ENCODE assay signal across 9 mouse cellular contexts in genomic region chr2:32581450-32582095, GRCm38 (mm10). TPM values are rescaled to one million over a fixed set of nuclear protein-coding genes. Genes with fewer than 3 reads are reported as not detected.
DNase-seq lines count a peak whose midpoint lies in the region; ATAC-seq and TF ChIP-seq lines count a peak whose summit lies in the region.
"Had no signal": no experiment of that assay in that cellular context is flagged by ENCODE, and none has a peak within 500 bp of the region (broad histone marks: within the 10 kb centered on the region; RNA-seq: fewer than 3 reads in every experiment).

No protein-coding gene starts in this region.

- H3K27ac ChIP-seq in forebrain, embryonic 15.5 days (replicated peaks) = no peak overlapping the region
- H3K27ac ChIP-seq in kidney, embryonic 16.5 days (ENCODE audit: low read length) = no peak overlapping the region
- no peak overlapping the region for H3K27ac ChIP-seq in liver, embryonic 12.5 days

- peaks cover 47% of the 10 kb centered on the region for H3K27me3 ChIP-seq in G1E (ENCODE audit: insufficient read depth, low read length)
- no peaks in the 10 kb centered on the region for H3K27me3 ChIP-seq in forebrain, embryonic 15.5 days
- H3K27me3 ChIP-seq in kidney, embryonic 16.5 days (ENCODE audit: insufficient read depth, low read length) = peaks cover 16% of the 10 kb centered on the region
- peaks cover 52% of the 10 kb centered on the region for H3K27me3 ChIP-seq in liver, embryonic 12.5 days (replicated peaks)

- H3K4me3 ChIP-seq in G1E (ENCODE audit: low read depth, low read length) = no peak overlapping the region
- H3K4me3 ChIP-seq in forebrain, embryonic 15.5 days = peak overlapping the region; percentile 31
- H3K4me3 ChIP-seq in kidney, embryonic 16.5 days (ENCODE audit: low read length) = peak overlapping the region; percentile 27
- H3K4me3 ChIP-seq in liver, embryonic 12.5 days = 0 out of 2 replicates have a peak overlapping the region, but pooled peaks have one; percentile 12

- H3K36me3 ChIP-seq in G1E (replicated peaks) = peaks cover 1% of the 10 kb centered on the region
- no peaks in the 10 kb centered on the region for H3K36me3 ChIP-seq in forebrain, embryonic 15.5 days
- no peaks in the 10 kb centered on the region for H3K36me3 ChIP-seq in kidney, embryonic 16.5 days (ENCODE audit: insufficient read depth, low read length)
- H3K36me3 ChIP-seq in liver, embryonic 12.5 days = no peaks in the 10 kb centered on the region

- H3K4me2 ChIP-seq in forebrain, embryonic 15.5 days (replicated peaks) = peak overlapping the region; percentile 33
- peak overlapping the region; percentile 31 for H3K4me2 ChIP-seq in kidney, embryonic 16.5 days (replicated peaks; ENCODE audit: low read depth, low read length)
- H3K4me2 ChIP-seq in liver, embryonic 12.5 days = peak overlapping the region; percentile 42

- H3K9ac ChIP-seq in forebrain, embryonic 15.5 days (replicated peaks) = peak overlapping the region; percentile 15; the same call in 1 of the 2 replicates
- no peak overlapping the region for H3K9ac ChIP-seq in kidney, embryonic 16.5 days (replicated peaks; ENCODE audit: low read length)
- no peak overlapping the region for H3K9ac ChIP-seq in liver, embryonic 12.5 days

- peak; percentile 38 for DNase-seq in G1E (ENCODE audit: low spot score)
- peak; percentile 53 for DNase-seq in c-Kit-positive CD71-positive TER-119-negative erythroid progenitor cells, embryonic 14.5 days (ENCODE audit: low read depth)
- peak; percentile 24 for DNase-seq in naive thymus-derived CD4-positive, alpha-beta T cell, adult 2 months (ENCODE audit: low read depth)
- DNase-seq in urinary bladder, adult 2 months (ENCODE audit: low spot score) = no peak

- no peaks in the 10 kb centered on the region for H3K9me3 ChIP-seq in G1E (replicated peaks)
- no peaks in the 10 kb centered on the region for H3K9me3 ChIP-seq in forebrain, embryonic 15.5 days
- H3K9me3 ChIP-seq in kidney, embryonic 16.5 days (ENCODE audit: low read length) = no peaks in the 10 kb centered on the region
- no peaks in the 10 kb centered on the region for H3K9me3 ChIP-seq in liver, embryonic 12.5 days (replicated peaks)

- H3K4me1 ChIP-seq in G1E (ENCODE audit: insufficient read depth, low read depth, low read length) = peaks cover 30% of the 10 kb centered on the region
- peaks cover 10% of the 10 kb centered on the region for H3K4me1 ChIP-seq in forebrain, embryonic 15.5 days
- H3K4me1 ChIP-seq in kidney, embryonic 16.5 days (ENCODE audit: insufficient read depth, low read length) = 0 out of 2 replicates have a peak, but pooled peaks cover 7% of the 10 kb centered on the region
- peaks cover 26% of the 10 kb centered on the region for H3K4me1 ChIP-seq in liver, embryonic 12.5 days

- WGBS in forebrain, embryonic 15.5 days = 32% methylated on average over 19 of the region's 19 CpGs
- WGBS in kidney, embryonic 16.5 days = 39% methylated on average over 19 of the region's 19 CpGs
- WGBS in liver, embryonic 12.5 days (ENCODE audit: insufficient replicate concordance) = 36% methylated on average over 19 of the region's 19 CpGs

- no peak for ATAC-seq in G1E (ENCODE audit: extremely low read depth, insufficient number of reproducible peaks, low FRiP score, poor library complexity, severe bottlenecking)
- peak; percentile 65 for ATAC-seq in forebrain, embryonic 15.5 days (replicated peaks)
- ATAC-seq in kidney, embryonic 16.5 days (ENCODE audit: low FRiP score, low TSS enrichment) = peak; percentile 29; the same call in 1 of the 2 replicates
- ATAC-seq in liver, embryonic 12.5 days = no peak
- ATAC-seq in activated CD4-positive, CD25-positive, alpha-beta regulatory T cell, adult 4 months = no peak

- TF ChIP-seq CTCF in G1E (IDR thresholded peaks at IDR 0.05; ENCODE audit: low read depth, low read length) = no peak

RNA-seq across cellular contexts. Expression of gene St6galnac4, which starts 5.3 kb away (rescaled TPM):
- total RNA-seq in G1E (2014; fragmentation: Nextera tagmentation) (15.4 and 25.2 TPM in 2 replicates), G1E (2017) (6.7 and 8.1 TPM in 2 replicates)
- 20.8 and 24.4 TPM in 2 replicates for polyA plus RNA-seq in G1E (2012)
- 25.9 and 26.4 TPM in 2 replicates for polyA plus RNA-seq in forebrain, embryonic 15.5 days (2015; fragmentation: Nextera tagmentation; extraction: Ambion mirVana)
- polyA plus RNA-seq in kidney, embryonic 16.5 days (2015; fragmentation: Nextera tagmentation; extraction: Ambion mirVana) = 24.7 TPM in 2 replicates
- polyA plus RNA-seq in liver, embryonic 12.5 days (2016; fragmentation: Nextera tagmentation; extraction: Ambion mirVana) = 17.5 and 18.9 TPM in 2 replicates
- 10 to 100 TPM; 30.7 to 39.8 TPM for polyA plus RNA-seq in activated CD4-positive, CD25-positive, alpha-beta regulatory T cell, adult 4 months (2017; shearing (Covaris generic))
- 13.3 and 16.1 TPM in 2 replicates for polyA plus RNA-seq in urinary bladder, adult 2 months (2012; rRNA removed)

RNA-seq across cellular contexts. Expression of gene 9430097D07Rik, which starts 6.1 kb away (rescaled TPM):
- total RNA-seq in G1E (2014; fragmentation: Nextera tagmentation) (not detected in 2 replicates), G1E (2017) (0.11 TPM in 1 of 2 replicates, not detected in the other)
- not detected in 2 replicates for polyA plus RNA-seq in G1E (2012)
- polyA plus RNA-seq in forebrain, embryonic 15.5 days (2015; fragmentation: Nextera tagmentation; extraction: Ambion mirVana) = 0.23 and 0.24 TPM in 2 replicates
- 0.12 and 0.16 TPM in 2 replicates for polyA plus RNA-seq in kidney, embryonic 16.5 days (2015; fragmentation: Nextera tagmentation; extraction: Ambion mirVana)
- not detected in 2 replicates for polyA plus RNA-seq in liver, embryonic 12.5 days (2016; fragmentation: Nextera tagmentation; extraction: Ambion mirVana)
- polyA plus RNA-seq in activated CD4-positive, CD25-positive, alpha-beta regulatory T cell, adult 4 months (2017; shearing (Covaris generic)) = not detected
- polyA plus RNA-seq in urinary bladder, adult 2 months (2012; rRNA removed) = 0.07 TPM in 1 of 2 replicates, not detected in the other
- total RNA-seq: hematopoietic stem cell, adult 5-6 weeks had no signal

RNA-seq across cellular contexts. Expression of gene Pip5kl1, which starts 7.0 kb away (rescaled TPM):
- total RNA-seq in G1E (2014; fragmentation: Nextera tagmentation) (1.0 TPM in 1 of 2 replicates, not detected in the other), G1E (2017) (0.71 and 1.0 TPM in 2 replicates)
- polyA plus RNA-seq in G1E (2012) = 0.11 and 0.13 TPM in 2 replicates
- 3.5 and 4.2 TPM in 2 replicates for polyA plus RNA-seq in forebrain, embryonic 15.5 days (2015; fragmentation: Nextera tagmentation; extraction: Ambion mirVana)
- 2.5 and 2.6 TPM in 2 replicates for polyA plus RNA-seq in kidney, embryonic 16.5 days (2015; fragmentation: Nextera tagmentation; extraction: Ambion mirVana)
- polyA plus RNA-seq in liver, embryonic 12.5 days (2016; fragmentation: Nextera tagmentation; extraction: Ambion mirVana) = 0.13 TPM in 1 of 2 replicates, not detected in the other
- polyA plus RNA-seq in activated CD4-positive, CD25-positive, alpha-beta regulatory T cell, adult 4 months (2017; shearing (Covaris generic)) = not detected
- 0.08 TPM in 1 of 2 replicates, not detected in the other for polyA plus RNA-seq in urinary bladder, adult 2 months (2012; rRNA removed)
- total RNA-seq: hematopoietic stem cell, adult 5-6 weeks had no signal

RNA-seq across cellular contexts. Expression of gene Dpm2, which starts 10.9 kb away (rescaled TPM):
- total RNA-seq in G1E (2014; fragmentation: Nextera tagmentation) (74.6 and 85.4 TPM in 2 replicates), G1E (2017) (59.3 and 64.4 TPM in 2 replicates)
- 8.2 and 9.4 TPM in 2 replicates for polyA plus RNA-seq in G1E (2012)
- polyA plus RNA-seq in forebrain, embryonic 15.5 days (2015; fragmentation: Nextera tagmentation; extraction: Ambion mirVana) = 136 TPM in 2 replicates
- polyA plus RNA-seq in kidney, embryonic 16.5 days (2015; fragmentation: Nextera tagmentation; extraction: Ambion mirVana) = 106 and 108 TPM in 2 replicates
- polyA plus RNA-seq in liver, embryonic 12.5 days (2016; fragmentation: Nextera tagmentation; extraction: Ambion mirVana) = 69.5 and 73.8 TPM in 2 replicates
- polyA plus RNA-seq in activated CD4-positive, CD25-positive, alpha-beta regulatory T cell, adult 4 months (2017; shearing (Covaris generic)) = 100 to 1,000 TPM; 107 to 124 TPM
- polyA plus RNA-seq in urinary bladder, adult 2 months (2012; rRNA removed) = 88.5 and 117 TPM in 2 replicates

RNA-seq across cellular contexts. Expression of gene St6galnac6, which starts 17.9 kb away (rescaled TPM):
- 18.3 and 20.2 TPM in 2 replicates for total RNA-seq in G1E (2014; fragmentation: Nextera tagmentation)
- 16.8 and 19.8 TPM in 2 replicates for total RNA-seq in G1E (2017)
- polyA plus RNA-seq in G1E (2012) = 36.6 and 39.2 TPM in 2 replicates
- 16.6 and 19.3 TPM in 2 replicates for polyA plus RNA-seq in forebrain, embryonic 15.5 days (2015; fragmentation: Nextera tagmentation; extraction: Ambion mirVana)
- polyA plus RNA-seq in kidney, embryonic 16.5 days (2015; fragmentation: Nextera tagmentation; extraction: Ambion mirVana) = 18.5 and 18.6 TPM in 2 replicates
- 14.5 and 15.4 TPM in 2 replicates for polyA plus RNA-seq in liver, embryonic 12.5 days (2016; fragmentation: Nextera tagmentation; extraction: Ambion mirVana)
- 1 to 10 TPM; 2.5 to 3.4 TPM for polyA plus RNA-seq in activated CD4-positive, CD25-positive, alpha-beta regulatory T cell, adult 4 months (2017; shearing (Covaris generic))
- 20.8 and 33.1 TPM in 2 replicates for polyA plus RNA-seq in urinary bladder, adult 2 months (2012; rRNA removed)

Comparison
In these comparisons a context has a peak if more than half of its experiments do, and no peak if none do; other contexts are left out.
1. ATAC-seq: peak in forebrain, embryonic 15.5 days (single experiment) and kidney, embryonic 16.5 days (single experiment); none in G1E (single experiment), liver, embryonic 12.5 days (single experiment) and activated CD4-positive, CD25-positive, alpha-beta regulatory T cell, adult 4 months (single experiment).
2. Peak in every context shown above with its lines, with median percentiles within 50 percentile points of each other: H3K4me2 ChIP-seq.